Comparison of ENCODE assay signal across 8 mouse cellular contexts in genomic region chr2:144010282-144011044, GRCm38 (mm10). TPM values are rescaled to one million over a fixed set of nuclear protein-coding genes. Genes with fewer than 3 reads are reported as not detected.
A peak's percentile ranks its signal among the peaks of the same experiment; 100 is the strongest.
DNase-seq lines count a peak whose midpoint lies in the region; ATAC-seq and TF ChIP-seq lines count a peak whose summit lies in the region.

No protein-coding gene starts in this region.

- H3K9me3 ChIP-seq in forebrain, embryonic 10.5 days = no peaks in the 10 kb centered on the region
- H3K9me3 ChIP-seq in heart, embryonic 14.5 days (ENCODE audit: control insufficient read depth, low read length) = no peaks in the 10 kb centered on the region
- H3K9me3 ChIP-seq in liver, embryonic 14.5 days (ENCODE audit: control insufficient read depth, low read length) = no peaks in the 10 kb centered on the region
- H3K9me3 ChIP-seq in stomach, embryonic 15.5 days = no peaks in the 10 kb centered on the region

- H3K4me2 ChIP-seq in heart, embryonic 14.5 days (ENCODE audit: low read length) = peak overlapping the region; percentile 63
- peak overlapping the region; percentile 92 for H3K4me2 ChIP-seq in liver, embryonic 14.5 days (ENCODE audit: low read depth)
- peak overlapping the region; percentile 65 for H3K4me2 ChIP-seq in stomach, embryonic 15.5 days

- peak; percentile 45 for ATAC-seq in heart, embryonic 14.5 days (ENCODE audit: insufficient number of reproducible peaks, insufficient read depth, low FRiP score, low read depth)
- peak; percentile 30 for ATAC-seq in liver, embryonic 14.5 days (ENCODE audit: insufficient read depth)
- peak; percentile 12 for ATAC-seq in stomach, embryonic 15.5 days (ENCODE audit: insufficient read depth, low FRiP score, low read depth)

- peaks cover 14% of the 10 kb centered on the region for H3K4me1 ChIP-seq in forebrain, embryonic 10.5 days
- peaks cover 9 to 32% of the 10 kb centered on the region in 2 experiments for H3K4me1 ChIP-seq in heart, embryonic 14.5 days (ENCODE audit: control insufficient read depth in 2 of 2, insufficient read depth in 2 of 2, low read length in 2 of 2)
- H3K4me1 ChIP-seq in liver, embryonic 14.5 days (replicated peaks; ENCODE audit: control insufficient read depth in 2 of 2, insufficient read depth in 2 of 2, low read length in 1 of 2) = peaks cover 7 to 27% of the 10 kb centered on the region in 2 experiments
- H3K4me1 ChIP-seq in stomach, embryonic 15.5 days = peaks cover 27% of the 10 kb centered on the region

- peak overlapping the region; percentile 92 for H3K27ac ChIP-seq in forebrain, embryonic 10.5 days
- peak overlapping the region; percentile 95 to 97 for H3K27ac ChIP-seq in heart, embryonic 14.5 days (replicated peaks in 1 of 2; ENCODE audit: control insufficient read depth in 1 of 2, insufficient read depth in 1 of 2, low read depth in 2 of 2, low read length in 2 of 2)
- peak overlapping the region; percentile 80 for H3K27ac ChIP-seq in liver, embryonic 14.5 days
- peak overlapping the region; percentile 97 for H3K27ac ChIP-seq in stomach, embryonic 15.5 days

- TF ChIP-seq EP300 in liver, embryonic 14.5 days (IDR thresholded peaks at IDR 0.05; ENCODE audit: low read depth) = no peak

- under 1% methylated on average over 104 of the region's 107 CpGs for WGBS in forebrain, embryonic 10.5 days
- under 1% methylated on average over 78 of the region's 107 CpGs for WGBS in heart, embryonic 14.5 days
- under 1% methylated on average over 69 of the region's 107 CpGs for WGBS in liver, embryonic 14.5 days (ENCODE audit: insufficient replicate concordance)
- under 1% methylated on average over 64 of the region's 107 CpGs for WGBS in stomach, embryonic 15.5 days

- peak; percentile 70 to 73 for DNase-seq in CD8-positive naive resting alpha-beta T cell, adult 2 months (ENCODE audit: low read depth in 2 of 2, low spot score in 2 of 2)
- peak; percentile 48 for DNase-seq in c-Kit-positive CD71-negative TER-119-negative erythroid progenitor cells, embryonic 14.5 days (ENCODE audit: low read depth)
- peak; percentile 79 for DNase-seq in forebrain, embryonic 10.5 days (ENCODE audit: extremely low spot score, low spot score)
- DNase-seq in kidney, postnatal 10 days = peak; percentile 91
- peak; percentile 58 to 61 (median 61) for DNase-seq in liver, embryonic 14.5 days (ENCODE audit: low read depth in 3 of 3, low spot score in 3 of 3)
- peak; percentile 85 for DNase-seq in neural tube, embryonic 10.5 days (ENCODE audit: extremely low spot score, low spot score)

- peak; percentile 86 for TF ChIP-seq CTCF in liver, embryonic 14.5 days (IDR thresholded peaks at IDR 0.05; ENCODE audit: low read depth)

- H3K4me3 ChIP-seq in forebrain, embryonic 10.5 days = peak overlapping the region; percentile 85
- peak overlapping the region; percentile 96 to 98 for H3K4me3 ChIP-seq in heart, embryonic 14.5 days (ENCODE audit: control insufficient read depth in 1 of 2, insufficient read depth in 1 of 2, low read depth in 1 of 2, low read length in 2 of 2)
- H3K4me3 ChIP-seq in liver, embryonic 14.5 days (ENCODE audit: insufficient read depth in 1 of 2, low read depth in 2 of 2, low read length in 2 of 2) = peak overlapping the region; percentile 70 to 91
- peak overlapping the region; percentile 80 for H3K4me3 ChIP-seq in stomach, embryonic 15.5 days (replicated peaks)

- no peaks in the 10 kb centered on the region; the same call in 1 of the 2 replicates for H3K36me3 ChIP-seq in forebrain, embryonic 10.5 days (replicated peaks)
- peaks cover 13% of the 10 kb centered on the region for H3K36me3 ChIP-seq in heart, embryonic 14.5 days (ENCODE audit: control insufficient read depth, insufficient read depth, low read length)
- H3K36me3 ChIP-seq in liver, embryonic 14.5 days (replicated peaks; ENCODE audit: control insufficient read depth, insufficient read depth, low read depth) = no peaks in the 10 kb centered on the region
- no peaks in the 10 kb centered on the region for H3K36me3 ChIP-seq in stomach, embryonic 15.5 days

- H3K9ac ChIP-seq in heart, embryonic 14.5 days (ENCODE audit: low read length) = peak overlapping the region; percentile 99
- H3K9ac ChIP-seq in liver, embryonic 14.5 days (replicated peaks) = peak overlapping the region; percentile 71
- H3K9ac ChIP-seq in stomach, embryonic 15.5 days = peak overlapping the region; percentile 96

- no peaks in the 10 kb centered on the region for H3K27me3 ChIP-seq in forebrain, embryonic 10.5 days (ENCODE audit: poor library complexity, severe bottlenecking)
- H3K27me3 ChIP-seq in heart, embryonic 14.5 days (ENCODE audit: control insufficient read depth, insufficient read depth, low read length) = no peaks in the 10 kb centered on the region
- no peaks in the 10 kb centered on the region for H3K27me3 ChIP-seq in liver, embryonic 14.5 days (ENCODE audit: control insufficient read depth, insufficient read depth, low read length)
- no peaks in the 10 kb centered on the region for H3K27me3 ChIP-seq in stomach, embryonic 15.5 days (replicated peaks)

RNA-seq across cellular contexts. Expression of gene Rrbp1, which starts 0.6 kb away (rescaled TPM):
- polyA plus RNA-seq in forebrain, embryonic 10.5 days (2016; fragmentation: Nextera tagmentation; extraction: Ambion mirVana) = 44.6 and 47.5 TPM in 2 replicates
- polyA plus RNA-seq in heart, embryonic 14.5 days (2014; fragmentation: Nextera tagmentation; extraction: Ambion mirVana) = 54.4 and 61.8 TPM in 2 replicates
- polyA plus RNA-seq in liver, embryonic 14.5 days (2012; rRNA removed) = 40.4 and 83.7 TPM in 2 replicates
- 39.6 and 41.2 TPM in 2 replicates for polyA plus RNA-seq in liver, embryonic 14.5 days (2014; fragmentation: Nextera tagmentation; extraction: Ambion mirVana)
- 130 and 133 TPM in 2 replicates for polyA plus RNA-seq in stomach, embryonic 15.5 days (2015; fragmentation: Nextera tagmentation; extraction: Ambion mirVana)

RNA-seq across cellular contexts. Expression of gene Banf2, which starts 22.4 kb away (rescaled TPM):
- not detected in 2 replicates for polyA plus RNA-seq in forebrain, embryonic 10.5 days (2016; fragmentation: Nextera tagmentation; extraction: Ambion mirVana)
- not detected in 2 replicates for polyA plus RNA-seq in heart, embryonic 14.5 days (2014; fragmentation: Nextera tagmentation; extraction: Ambion mirVana)
- not detected in 2 replicates for polyA plus RNA-seq in liver, embryonic 14.5 days (2012; rRNA removed)
- polyA plus RNA-seq in liver, embryonic 14.5 days (2014; fragmentation: Nextera tagmentation; extraction: Ambion mirVana) = not detected in 2 replicates
- polyA plus RNA-seq in stomach, embryonic 15.5 days (2015; fragmentation: Nextera tagmentation; extraction: Ambion mirVana) = 0.33 and 0.59 TPM in 2 replicates

Comparison
In these comparisons a context has a peak if more than half of its experiments do, and no peak if none do; other contexts are left out.
1. Peak in every context shown above with its lines: DNase-seq, ATAC-seq, H3K4me3 ChIP-seq and H3K27ac ChIP-seq.